24 mouse cellular contexts compared by ENCODE assay signal in the genomic region with DNA sequence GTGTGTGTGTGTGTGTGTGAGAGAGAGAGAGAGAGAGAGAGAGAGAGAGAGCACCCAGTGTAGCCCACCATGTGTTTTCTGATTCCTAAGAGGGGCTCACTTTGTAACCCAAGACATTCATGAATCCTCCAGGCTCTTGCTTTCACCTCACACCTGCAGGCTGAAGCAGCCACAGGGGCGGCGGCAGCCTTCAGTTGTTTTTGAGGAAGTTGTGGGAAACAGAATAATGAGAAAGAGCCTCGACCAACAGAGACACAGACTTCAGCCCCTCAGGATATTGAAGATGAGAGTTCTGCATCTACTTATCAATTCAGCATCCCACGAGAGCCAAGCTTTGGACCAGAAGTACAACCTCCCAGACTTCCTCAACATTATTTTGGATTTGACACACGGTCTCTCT. TPM values are rescaled to one million over a fixed set of nuclear protein-coding genes. Genes with fewer than 3 reads are reported as not detected.
DNase-seq lines count a peak whose midpoint lies in the region; ATAC-seq and TF ChIP-seq lines count a peak whose summit lies in the region.
"Had no signal": no experiment of that assay in that cellular context is flagged by ENCODE, and none has a peak within 500 bp of the region (broad histone marks: within the 10 kb centered on the region; RNA-seq: fewer than 3 reads in every experiment).

No protein-coding gene starts in this region.

- no peaks in the 10 kb centered on the region for H3K27me3 ChIP-seq in embryonic facial prominence, embryonic 10.5 days (replicated peaks; ENCODE audit: low read depth, poor library complexity, severe bottlenecking)
- no peaks in the 10 kb centered on the region for H3K27me3 ChIP-seq in liver, embryonic 13.5 days
- H3K27me3 ChIP-seq in forebrain, postnatal 0 days (ENCODE audit: insufficient read depth, low read length) = no peaks in the 10 kb centered on the region
- H3K27me3 ChIP-seq: heart, embryonic 13.5 days; neural tube, embryonic 15.5 days; Patski had no signal

- peaks cover 73% of the 10 kb centered on the region for H3K4me1 ChIP-seq in embryonic facial prominence, embryonic 10.5 days
- peaks cover 82% of the 10 kb centered on the region for H3K4me1 ChIP-seq in liver, embryonic 13.5 days (replicated peaks)
- peaks cover 18% of the 10 kb centered on the region for H3K4me1 ChIP-seq in forebrain, postnatal 0 days (ENCODE audit: insufficient read depth)

- peak overlapping the region; percentile 63 for H3K27ac ChIP-seq in embryonic facial prominence, embryonic 10.5 days (replicated peaks)
- H3K27ac ChIP-seq in liver, embryonic 13.5 days = peak overlapping the region; percentile 72
- no peak overlapping the region for H3K27ac ChIP-seq in forebrain, postnatal 0 days (ENCODE audit: low read depth, low read length)
- H3K27ac ChIP-seq: heart, embryonic 13.5 days; hindbrain, embryonic 14.5 days; midbrain, embryonic 12.5 days; neural tube, embryonic 15.5 days; stomach, postnatal 0 days had no signal

- H3K4me2 ChIP-seq in liver, embryonic 13.5 days = no peak overlapping the region
- no peak overlapping the region for H3K4me2 ChIP-seq in forebrain, postnatal 0 days (ENCODE audit: low read depth)
- H3K4me2 ChIP-seq: heart, embryonic 13.5 days; hindbrain, embryonic 14.5 days; midbrain, embryonic 12.5 days; neural tube, embryonic 15.5 days had no signal

- no peak for ATAC-seq in liver, embryonic 13.5 days (ENCODE audit: low read depth)
- no peak for ATAC-seq in forebrain, postnatal 0 days
- ATAC-seq: CD4-positive, CD25-positive, alpha-beta regulatory T cell, adult 4 months; Patski had no signal

- no peaks in the 10 kb centered on the region for H3K36me3 ChIP-seq in embryonic facial prominence, embryonic 10.5 days (replicated peaks)
- no peaks in the 10 kb centered on the region for H3K36me3 ChIP-seq in liver, embryonic 13.5 days
- no peaks in the 10 kb centered on the region for H3K36me3 ChIP-seq in forebrain, postnatal 0 days (ENCODE audit: insufficient read depth)
- H3K36me3 ChIP-seq: forebrain, embryonic 10.5 days; heart, embryonic 13.5 days; midbrain, embryonic 12.5 days; neural tube, embryonic 15.5 days had no signal

- no peaks in the 10 kb centered on the region for H3K9me3 ChIP-seq in embryonic facial prominence, embryonic 10.5 days
- no peaks in the 10 kb centered on the region for H3K9me3 ChIP-seq in liver, embryonic 13.5 days (replicated peaks)
- H3K9me3 ChIP-seq in forebrain, postnatal 0 days (ENCODE audit: low read length) = no peaks in the 10 kb centered on the region
- H3K9me3 ChIP-seq: forebrain, embryonic 10.5 days; heart, embryonic 13.5 days; midbrain, embryonic 12.5 days; neural tube, embryonic 15.5 days had no signal

- peak; percentile 86 for DNase-seq in heart, adult 11 months
- no peak for DNase-seq in heart, adult 18-20 months
- peak; percentile 68 for DNase-seq in A20 (ENCODE audit: low read depth, low spot score)
- no peak for DNase-seq in embryonic facial prominence, embryonic 10.5 days (ENCODE audit: low spot score)
- no peak for DNase-seq in liver, embryonic 13.5 days
- no peak for DNase-seq in forebrain, postnatal 0 days
- no peak for DNase-seq in embryo, embryonic 11 days
- no peak for DNase-seq in right cerebral cortex, adult 18-20 months
- DNase-seq: adrenal gland, adult 8-10 months; cerebellum, adult 18-20 months; cerebellum, postnatal 36 days; heart, postnatal 14 days; kidney, adult 9 months; kidney, postnatal 14 days; lung, adult 18-20 months; lung, postnatal 10 days had no signal

- H3K4me3 ChIP-seq in embryonic facial prominence, embryonic 10.5 days = no peak overlapping the region
- H3K4me3 ChIP-seq in liver, embryonic 13.5 days (replicated peaks) = no peak overlapping the region
- no peak overlapping the region for H3K4me3 ChIP-seq in forebrain, postnatal 0 days (ENCODE audit: low read depth, low read length)
- H3K4me3 ChIP-seq: forebrain, embryonic 10.5 days; heart, embryonic 13.5 days; midbrain, embryonic 12.5 days; neural tube, embryonic 15.5 days had no signal

- peak overlapping the region; percentile 37 for H3K9ac ChIP-seq in liver, embryonic 13.5 days
- H3K9ac ChIP-seq in forebrain, postnatal 0 days = no peak overlapping the region
- H3K9ac ChIP-seq: heart, embryonic 13.5 days; hindbrain, embryonic 14.5 days; midbrain, embryonic 12.5 days; neural tube, embryonic 15.5 days had no signal

- TF ChIP-seq CTCF in forebrain, postnatal 0 days (IDR thresholded peaks at IDR 0.05; ENCODE audit: low read depth) = no peak

- WGBS in embryonic facial prominence, embryonic 10.5 days = 78% methylated on average over 5 of the region's 5 CpGs
- 41% methylated on average over 5 of the region's 5 CpGs for WGBS in liver, embryonic 13.5 days (ENCODE audit: insufficient replicate concordance)
- 80% methylated on average over 5 of the region's 5 CpGs for WGBS in forebrain, postnatal 0 days

RNA-seq across cellular contexts. Expression of a gene that starts 6.2 kb away (rescaled TPM):
- total RNA-seq in heart, adult 18-20 months (2021) = 10 to 100 TPM; 41.2 to 44.8 TPM
- 68.1 and 69.9 TPM in 2 replicates for polyA plus RNA-seq in embryonic facial prominence, embryonic 10.5 days (2016; fragmentation: Nextera tagmentation; extraction: Ambion mirVana)
- polyA plus RNA-seq in liver, embryonic 13.5 days (2015; fragmentation: Nextera tagmentation; extraction: Ambion mirVana) = 26.5 and 28.3 TPM in 2 replicates
- total RNA-seq in forebrain, postnatal 0 days (2014; rRNA removed) = 51.4 and 63.5 TPM in 2 replicates
- 37.7 and 45.7 TPM in 2 replicates for polyA plus RNA-seq in forebrain, postnatal 0 days (2015; fragmentation: Nextera tagmentation; extraction: Ambion mirVana)

Comparison
In these comparisons a context has a peak if more than half of its experiments do, and no peak if none do; other contexts are left out.
1. DNase-seq: peak in heart, adult 11 months (single experiment) and A20 (single experiment); none in heart, adult 18-20 months (0 of 2), embryonic facial prominence, embryonic 10.5 days (single experiment), liver, embryonic 13.5 days (single experiment), forebrain, postnatal 0 days (single experiment), embryo, embryonic 11 days (single experiment) and right cerebral cortex, adult 18-20 months (single experiment).